Mouse (Mus musculus) hindbrain, embryonic 11.5 days (tissue): ENCODE measurements around the gene Dcp1b. TPM values are rescaled to one million over a fixed set of nuclear protein-coding genes. Genes with fewer than 3 reads are reported as not detected.
A peak's percentile ranks its signal among the peaks of the same experiment; 100 is the strongest.

Source experiments
- ATAC-seq: fragments of 200-750 bp; cut with Nextera tagmentation; 2 replicates; pipeline ENCODE4 v1.8.0; 2017; ENCODE audit warnings: mild to moderate bottlenecking, moderate TSS enrichment, moderate library complexity; ENCODE audit not compliant: low FRiP score
- DNase-seq: peaks from one replicate; pipeline ENCODE4 v3.0.0-alpha.2; 2015; ENCODE audit warnings: low spot score
- H3K27ac ChIP-seq: fragments of 300-500 bp; sonication (generic); 2 replicates; pipeline ENCODE4 v1.5.1; 2014; ENCODE audit warnings: mild to moderate bottlenecking, low read depth, low read length
- H3K27me3 ChIP-seq: fragments of 300-500 bp; sonication (generic); 2 replicates; pipeline ENCODE4 v1.6.1; 2014; ENCODE audit warnings: mild to moderate bottlenecking, low read length, moderate library complexity, mixed read lengths; ENCODE audit not compliant: control insufficient read depth, insufficient read depth
- H3K36me3 ChIP-seq: fragments of 300-500 bp; sonication (generic); 2 replicates; pipeline ENCODE4 v1.6.1; 2014; ENCODE audit warnings: mild to moderate bottlenecking, low read length, moderate library complexity, mixed read lengths; ENCODE audit not compliant: control insufficient read depth, insufficient read depth
- H3K4me1 ChIP-seq: fragments of 300-500 bp; sonication (generic); replicated peaks from 2 replicates; pipeline ENCODE4 v1.6.1; 2014; ENCODE audit warnings: low read length, mixed read lengths; ENCODE audit not compliant: control insufficient read depth, insufficient read depth
- H3K4me2 ChIP-seq: fragments of 300-500 bp; sonication (generic); replicated peaks from 2 replicates; pipeline ENCODE4 v1.6.1; 2014; ENCODE audit warnings: mild to moderate bottlenecking, low read depth, low read length
- H3K4me3 ChIP-seq: fragments of 300-500 bp; sonication (generic); 2 replicates; pipeline ENCODE4 v1.5.1; 2014; ENCODE audit warnings: low read depth, low read length
- H3K9ac ChIP-seq: fragments of 300-500 bp; sonication (generic); 2 replicates; pipeline ENCODE4 v1.6.1; 2014; ENCODE audit warnings: low read depth, low read length
- H3K9me3 ChIP-seq: fragments of 300-500 bp; sonication (generic); 2 replicates; pipeline ENCODE4 v1.6.1; 2016; ENCODE audit warnings: low read length; ENCODE audit not compliant: control insufficient read depth
- WGBS: fragments of 180-500 bp; shearing (Covaris S2); extraction: QIAGEN DNeasy Blood & Tissue Kit; methylation state at CpG from one replicate; pipeline ENCODE4 v1.1.7; 2014; 5-methylcytosine and 5-hydroxymethylcytosine counted together
- polyA plus RNA-seq: library from polyadenylated mRNA; unstranded; fragments of >200 nt; fragmentation: Nextera tagmentation; extraction: Ambion mirVana; gene quantifications from 2 replicates; pipeline ENCODE4 v1.2.1, GENCODE M21; 2014

The Dcp1b gene
- polyA plus RNA-seq, 1 experiment from 2014 or later: 10.9 TPM

GRCm38 (mm10) chr6:119233066-119233465, 58.0 kb downstream of the Dcp1b start:
- ATAC-seq (no peak), DNase-seq (peak; percentile 35)
- Histone ChIP-seq H3K4me3 (no peak overlapping the region), H3K9me3 (no peaks in the 10 kb centered on the region), H3K4me1 (no peaks in the 10 kb centered on the region), H3K27ac (no peak overlapping the region), H3K36me3 (no peaks in the 10 kb centered on the region), H3K27me3 (no peaks in the 10 kb centered on the region), H3K9ac (no peak overlapping the region), H3K4me2 (no peak overlapping the region)
- 38% methylated on average over 3 of the region's 3 CpGs for WGBS

GRCm38 (mm10) chr6:119235441-119235840, 60.4 kb downstream of the Dcp1b start:
- no peak overlapping the region for H3K4me3 ChIP-seq
- H3K9me3 ChIP-seq: no peaks in the 10 kb centered on the region
- H3K4me2 ChIP-seq: no peak overlapping the region
- ATAC-seq: no peak
- H3K27ac ChIP-seq: no peak overlapping the region
- DNase-seq: no peak
- no peak overlapping the region for H3K9ac ChIP-seq
- no peaks in the 10 kb centered on the region for H3K4me1 ChIP-seq
- H3K27me3 ChIP-seq: no peaks in the 10 kb centered on the region
- H3K36me3 ChIP-seq: no peaks in the 10 kb centered on the region
- WGBS: 85% methylated on average over 5 of the region's 5 CpGs

GRCm38 (mm10) chr6:119236241-119236640, 61.2 kb downstream of the Dcp1b start, which contains the start of gene Cacna2d4:
Gene Cacna2d4 (plus strand): TSS chr6:119236526.
- no peaks in the 10 kb centered on the region for H3K36me3 ChIP-seq
- 67% methylated on average over 1 of the region's 1 CpGs for WGBS
- H3K4me1 ChIP-seq: no peaks in the 10 kb centered on the region
- no peaks in the 10 kb centered on the region for H3K9me3 ChIP-seq
- no peaks in the 10 kb centered on the region for H3K27me3 ChIP-seq
- H3K4me3 ChIP-seq: no peak within 1 kb of the TSS
- H3K27ac ChIP-seq: no peak within 1 kb of the TSS
- no peak within 1 kb of the TSS for H3K9ac ChIP-seq
- DNase-seq: no peak
- ATAC-seq: no peak
- H3K4me2 ChIP-seq: no peak within 1 kb of the TSS

- WGBS: 69% methylated on average over 8 of the region's 8 CpGs
- Histone ChIP-seq H3K9ac (no peak overlapping the region), H3K36me3 (no peaks in the 10 kb centered on the region), H3K27ac (no peak overlapping the region), H3K4me1 (no peaks in the 10 kb centered on the region), H3K4me3 (no peak overlapping the region), H3K27me3 (no peaks in the 10 kb centered on the region), H3K9me3 (no peaks in the 10 kb centered on the region), H3K4me2 (no peak overlapping the region)
- no peak for ATAC-seq
- no peak for DNase-seq
Measured at GRCm38 (mm10) chr6:119237427-119237989, 62.5 kb downstream of the Dcp1b start.

GRCm38 (mm10) chr6:119239341-119240005, 64.4 kb downstream of the Dcp1b start:
- Histone ChIP-seq H3K4me3 (no peak overlapping the region), H3K9me3 (no peaks in the 10 kb centered on the region), H3K36me3 (no peaks in the 10 kb centered on the region), H3K27me3 (no peaks in the 10 kb centered on the region), H3K27ac (no peak overlapping the region), H3K4me1 (no peaks in the 10 kb centered on the region), H3K9ac (no peak overlapping the region), H3K4me2 (no peak overlapping the region)
- ATAC-seq (no peak), DNase-seq (no peak)
- 72% methylated on average over 5 of the region's 5 CpGs for WGBS

GRCm38 (mm10) chr6:119240256-119240655, 65.2 kb downstream of the Dcp1b start:
- H3K4me1 ChIP-seq: no peaks in the 10 kb centered on the region
- no peak for DNase-seq
- H3K9me3 ChIP-seq: no peaks in the 10 kb centered on the region
- WGBS: 75% methylated on average over 7 of the region's 7 CpGs
- H3K4me3 ChIP-seq: no peak overlapping the region
- no peak for ATAC-seq
- no peaks in the 10 kb centered on the region for H3K27me3 ChIP-seq
- no peak overlapping the region for H3K4me2 ChIP-seq
- no peaks in the 10 kb centered on the region for H3K36me3 ChIP-seq
- no peak overlapping the region for H3K9ac ChIP-seq
- H3K27ac ChIP-seq: no peak overlapping the region

- Histone ChIP-seq H3K27me3 (no peaks in the 10 kb centered on the region), H3K4me3 (no peak overlapping the region), H3K4me2 (no peak overlapping the region), H3K9me3 (no peaks in the 10 kb centered on the region), H3K9ac (no peak overlapping the region), H3K4me1 (no peaks in the 10 kb centered on the region), H3K36me3 (no peaks in the 10 kb centered on the region), H3K27ac (no peak overlapping the region)
- WGBS: 55% methylated on average over 21 of the region's 21 CpGs
- no peak for ATAC-seq
- no peak for DNase-seq
Measured at GRCm38 (mm10) chr6:119240871-119241705, 66.0 kb downstream of the Dcp1b start.

GRCm38 (mm10) chr6:119246082-119246481, 71.0 kb downstream of the Dcp1b start:
- Histone ChIP-seq H3K27ac (no peak overlapping the region), H3K27me3 (no peaks in the 10 kb centered on the region), H3K36me3 (no peaks in the 10 kb centered on the region), H3K4me1 (no peaks in the 10 kb centered on the region), H3K4me2 (no peak overlapping the region), H3K9me3 (no peaks in the 10 kb centered on the region), H3K4me3 (no peak overlapping the region), H3K9ac (no peak overlapping the region)
- WGBS: 42% methylated on average over 2 of the region's 2 CpGs
- ATAC-seq: no peak
- DNase-seq: no peak
